Mouse (Mus musculus): Measurements from ENCODE around the gene Twist2.

DNA sequence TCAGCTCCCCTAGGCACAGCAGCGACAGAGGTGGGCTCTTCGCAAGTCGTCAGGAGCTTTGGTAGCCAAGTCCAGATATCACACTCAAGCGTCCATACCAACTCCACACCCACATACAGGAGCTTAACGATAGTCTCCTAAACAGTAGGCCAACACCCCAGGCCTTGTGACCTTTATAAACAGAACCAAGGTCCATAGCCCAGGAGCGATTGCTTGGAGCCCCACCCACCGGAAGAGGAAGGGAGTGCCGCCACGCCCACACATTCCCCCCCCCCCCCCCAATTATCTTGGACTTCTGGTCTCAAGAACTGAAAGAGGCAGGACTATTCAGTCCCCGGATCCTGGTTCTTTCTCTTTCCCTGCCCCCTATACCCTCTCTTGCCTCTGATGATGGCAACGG, 92.3 kb downstream of the Twist2 start:
- TF ChIP-seq POLR2A (IDR thresholded peaks at IDR 0.05; ENCODE audit: low read depth, low read length) (no peak), CTCF (IDR thresholded peaks at IDR 0.05; ENCODE audit: borderline replicate concordance, insufficient read depth, low read length) (no peak)

Data from embryonic fibroblast, embryonic 13.5 days (primary cell).